Mouse (Mus musculus) liver, embryonic 14.5 days (tissue): ENCODE measurements around the gene Fbxw11.

Experiments
- CTCF ChIP-seq: IDR thresholded peaks from 2 replicates; pipeline ENCODE4 v1.5.1; 2016; ENCODE audit warnings: antibody characterized with exemption, low read depth, control low read depth
- EP300 ChIP-seq: IDR thresholded peaks from 2 replicates; pipeline ENCODE4 v1.6.1; 2016; ENCODE audit warnings: antibody characterized with exemption, low read depth

- TF ChIP-seq CTCF (no peak), EP300 (no peak)
These were observed 45.8 kb downstream of the Fbxw11 start for GRCm38 (mm10) chr11:32688245-32688855.
